Mouse (Mus musculus): ENCODE measurements around the gene Fignl2.

Fignl2 gene

DNA sequence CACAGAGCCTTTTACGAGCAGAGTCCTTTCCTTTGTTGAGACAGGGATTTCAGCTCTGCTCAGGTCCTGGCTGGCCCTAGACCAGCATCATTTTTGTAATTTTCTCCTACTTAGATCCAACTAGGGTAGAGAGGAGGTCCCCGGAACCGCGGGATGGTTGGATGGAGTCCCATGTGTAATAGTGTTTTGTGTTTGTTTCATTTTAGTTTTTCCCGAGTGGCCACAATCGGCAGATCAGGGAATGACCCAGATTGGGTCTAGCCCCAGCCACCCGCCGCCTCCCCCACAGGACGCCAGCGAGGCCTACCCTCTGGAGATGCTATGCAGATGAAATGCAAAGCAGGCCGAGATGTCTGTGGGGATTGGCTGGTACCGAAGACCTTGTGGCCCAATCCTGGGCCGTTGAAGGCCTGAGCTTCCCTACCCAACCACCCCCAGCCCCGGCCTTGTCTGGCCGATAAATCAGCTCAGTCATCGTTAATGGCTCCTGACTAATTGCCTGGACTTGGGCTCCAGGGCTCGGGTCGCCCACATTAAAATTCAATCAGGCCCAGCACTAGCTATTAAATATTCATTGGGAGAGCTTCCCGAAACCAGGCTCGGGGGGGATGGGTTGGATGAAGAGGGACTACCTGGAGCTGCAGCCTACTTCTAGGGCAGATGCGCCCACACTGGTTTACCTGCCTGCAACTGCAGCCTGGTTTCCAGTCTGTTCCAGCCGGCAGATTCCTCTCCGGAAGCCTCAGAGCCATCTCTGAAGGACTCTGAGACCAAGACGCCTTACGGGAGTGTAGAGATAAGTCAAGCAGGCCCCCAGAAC, 14.7 kb upstream of the Fignl2 start:
- peak; percentile 21 for DNase-seq

- no peak for DNase-seq
These were observed 13.9 kb upstream of the Fignl2 start for GRCm38 (mm10) chr15:101092121-101092828.

DNA sequence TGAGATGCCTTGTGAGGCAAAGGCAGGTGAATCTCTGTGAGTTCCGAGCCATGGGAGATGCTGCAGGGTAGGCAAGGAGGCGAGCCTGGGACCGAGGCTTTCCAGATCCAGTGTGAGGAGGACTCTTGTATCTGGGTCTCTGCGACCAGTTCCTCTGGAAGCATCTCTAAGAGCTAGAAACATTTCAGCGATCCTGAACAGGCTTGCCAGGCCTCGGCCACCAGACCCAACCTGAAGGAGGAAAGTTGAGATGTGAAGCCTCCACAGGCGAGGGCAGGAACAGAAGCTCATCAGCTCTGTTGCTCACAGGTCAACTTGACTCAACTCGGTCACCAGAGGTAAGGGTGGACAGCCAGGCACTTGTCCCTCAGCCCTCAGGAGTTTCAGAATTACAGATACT, 13.2 kb upstream of the Fignl2 start:
- no peak for DNase-seq

DNA sequence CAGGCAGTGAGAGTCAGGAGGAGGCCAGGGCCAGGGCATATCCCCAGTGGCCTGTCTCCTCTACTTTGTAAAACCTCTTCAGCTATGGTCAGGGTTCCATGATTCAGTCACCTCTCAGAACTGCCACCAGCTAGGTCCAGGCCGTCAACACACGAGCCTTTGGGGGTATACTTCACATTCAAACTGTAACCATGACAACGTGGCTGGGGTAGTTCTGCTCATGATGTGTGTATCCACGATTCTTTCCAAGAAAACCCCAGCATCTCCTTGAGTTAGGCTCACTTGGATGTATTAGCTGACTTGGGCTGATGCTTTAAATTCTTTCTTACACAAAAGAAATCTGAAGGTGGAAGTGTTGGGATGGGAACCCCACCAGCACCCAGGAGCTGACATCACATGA, 9.9 kb upstream of the Fignl2 start:
- no peak for DNase-seq

- DNase-seq, result no peak
These were observed 8.6 kb upstream of the Fignl2 start for GRCm38 (mm10) chr15:101086956-101087355.

DNA sequence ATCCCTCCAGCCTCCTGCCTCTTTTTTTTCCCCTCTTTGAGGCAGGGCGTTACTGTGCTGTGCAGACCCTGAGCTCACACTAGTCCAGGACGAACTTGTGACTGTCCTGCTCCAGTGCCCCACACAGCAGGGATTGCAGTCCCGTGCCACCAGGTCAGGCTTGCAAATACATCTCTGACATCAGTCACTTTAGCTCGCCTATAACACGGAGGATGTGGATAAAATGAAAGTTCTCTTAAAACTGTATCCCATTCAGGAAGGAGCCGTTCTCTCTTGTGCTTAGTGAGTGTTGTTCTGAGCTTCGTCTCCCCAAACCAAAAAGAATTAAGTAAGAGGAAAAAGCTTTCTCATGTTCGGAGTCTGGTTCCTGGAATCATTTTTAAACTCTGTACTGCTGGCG, 8.1 kb upstream of the Fignl2 start:
- no peak for DNase-seq

DNA sequence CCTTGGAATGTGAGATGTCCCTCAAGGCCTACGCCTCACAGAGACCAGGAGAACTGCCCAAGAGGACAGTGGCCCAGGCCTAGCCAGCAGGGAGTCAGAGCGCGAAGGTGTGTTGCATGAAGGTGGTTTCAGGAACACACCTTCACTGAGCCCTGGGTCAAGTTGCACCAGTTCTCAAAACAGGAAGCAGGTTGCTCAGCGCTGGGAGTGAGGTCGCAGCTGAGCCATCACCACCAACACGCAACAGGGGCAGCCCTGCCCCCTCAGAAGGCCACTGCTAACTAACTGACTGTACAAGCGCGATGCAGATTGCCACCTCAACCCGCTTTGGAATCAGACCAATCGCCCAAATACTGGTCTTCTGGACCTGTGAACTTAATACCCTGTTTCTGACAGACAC, 6.1 kb upstream of the Fignl2 start:
- no peak for DNase-seq

GRCm38 (mm10) chr15:101082236-101082635, 3.9 kb upstream of the Fignl2 start:
- no peak for DNase-seq

- DNase-seq, result no peak
These were observed 2.7 kb upstream of the Fignl2 start for GRCm38 (mm10) chr15:101081035-101081548.

GRCm38 (mm10) chr15:101080031-101080520, 1.7 kb upstream of the Fignl2 start:
- no peak for DNase-seq

DNA sequence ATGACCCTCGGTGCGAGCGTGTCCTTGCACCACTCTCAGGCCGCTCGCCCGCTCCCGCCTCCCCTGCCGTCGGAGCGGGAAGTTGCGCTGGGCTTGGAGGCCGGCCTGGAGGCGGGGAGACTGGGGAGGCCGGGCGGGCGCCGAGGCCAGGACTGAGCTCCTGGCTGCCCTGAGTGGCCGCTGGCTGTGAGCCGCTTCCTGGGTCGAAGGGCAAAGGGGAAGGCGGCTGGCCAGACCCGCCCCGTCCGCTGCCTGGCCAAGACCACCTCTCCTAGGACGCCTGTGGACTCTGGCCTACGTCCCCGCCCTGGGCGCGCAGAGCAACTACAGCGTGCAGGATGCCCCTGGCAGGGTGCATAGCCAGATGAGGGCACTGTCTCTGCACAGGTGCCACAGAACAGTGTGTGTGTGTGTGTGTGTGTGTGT, 377 bp upstream of the Fignl2 start:
- peak; percentile 73 for DNase-seq

GRCm38 (mm10) chr15:101077001-101077812, 1.2 kb downstream of the Fignl2 start:
- DNase-seq, result no peak

DNA sequence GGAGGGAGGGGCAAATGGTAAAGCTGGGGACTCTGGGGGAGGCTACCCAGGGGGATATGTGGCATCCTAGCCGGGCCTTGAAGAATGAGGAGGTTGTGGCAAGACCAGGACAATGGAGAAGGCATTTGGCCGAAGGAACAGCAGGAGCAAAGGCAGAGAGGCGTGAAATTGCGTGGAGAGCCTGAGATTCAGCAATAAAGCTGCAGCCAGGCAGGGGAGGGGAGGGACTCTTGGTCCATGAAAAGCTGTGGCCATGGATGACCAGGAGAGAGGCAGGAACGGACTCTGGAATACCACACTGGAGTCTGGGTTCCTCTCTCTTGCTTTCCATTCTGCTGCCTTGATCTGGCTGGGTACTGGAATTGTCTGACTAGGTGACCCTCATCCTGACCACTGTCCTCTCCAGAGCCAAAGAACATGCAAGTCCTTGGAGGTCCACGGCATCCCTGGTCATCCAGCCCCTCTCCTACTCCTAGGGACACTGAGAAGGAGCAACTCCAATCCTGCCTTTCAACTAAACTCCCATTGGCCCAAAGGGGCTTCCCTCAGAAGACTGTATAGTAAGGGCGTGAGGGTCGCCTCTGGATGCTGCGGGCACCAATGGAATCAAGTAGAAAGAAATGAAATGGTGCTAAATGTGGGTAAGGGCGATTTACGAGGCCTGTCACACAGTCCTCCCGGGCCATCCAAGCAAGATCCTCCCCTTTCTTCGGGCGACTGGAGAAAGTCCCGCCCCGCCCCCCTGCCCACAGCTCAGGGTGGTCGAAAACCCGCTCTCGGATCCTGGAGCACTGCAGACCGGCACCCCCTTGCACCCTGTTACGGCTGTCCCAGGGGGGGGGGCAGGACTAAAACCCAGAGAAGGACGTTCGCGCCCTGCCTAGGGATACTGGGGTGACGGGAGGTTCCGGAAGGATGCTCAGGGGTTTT, 2.0 kb downstream of the Fignl2 start:
- no peak for DNase-seq

DNA sequence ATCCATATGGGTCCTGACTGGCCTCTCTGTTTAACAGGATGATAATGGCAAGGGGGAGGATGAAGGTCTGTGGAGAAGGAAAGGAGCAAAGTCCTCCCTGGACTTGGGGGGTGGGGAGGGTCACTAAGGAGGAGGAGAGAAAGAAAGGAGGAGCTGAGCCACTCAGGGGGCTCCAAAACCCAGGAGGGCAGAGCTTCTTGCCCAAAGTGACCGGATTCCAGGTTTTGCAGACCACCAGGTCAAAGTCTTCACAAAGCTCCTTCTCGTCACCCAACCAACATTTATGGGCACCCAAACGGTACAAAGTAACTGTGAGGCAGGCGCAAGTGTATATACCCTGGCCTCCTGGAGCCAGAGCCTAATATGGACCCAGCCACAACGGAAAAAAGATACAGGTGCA, 2.7 kb downstream of the Fignl2 start:
- no peak for DNase-seq

DNA sequence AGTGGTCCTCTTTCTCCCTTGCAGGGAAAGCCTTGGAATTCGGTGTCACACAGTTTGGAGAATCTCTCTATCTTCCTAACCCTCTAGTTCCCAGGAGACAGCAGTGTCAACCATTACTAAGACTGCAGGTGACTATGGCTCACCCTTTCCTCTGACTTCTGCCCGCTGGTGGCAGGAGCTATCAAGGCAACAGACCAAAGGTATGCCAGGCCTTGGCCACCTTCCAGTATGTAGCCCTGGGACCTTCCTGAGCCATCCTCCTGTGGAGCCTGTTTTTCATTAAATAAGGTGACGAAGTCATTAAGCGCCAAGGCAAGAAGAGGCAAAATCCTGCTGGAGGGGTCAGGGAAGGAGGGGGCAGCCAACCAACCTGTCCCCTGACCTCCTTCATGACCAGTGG, 3.2 kb downstream of the Fignl2 start:
- DNase-seq, result no peak

- no peak for DNase-seq
These were observed 4.3 kb downstream of the Fignl2 start for GRCm38 (mm10) chr15:101074067-101074466.

- DNase-seq, result no peak
These were observed 5.6 kb downstream of the Fignl2 start for GRCm38 (mm10) chr15:101072736-101073135.

DNA sequence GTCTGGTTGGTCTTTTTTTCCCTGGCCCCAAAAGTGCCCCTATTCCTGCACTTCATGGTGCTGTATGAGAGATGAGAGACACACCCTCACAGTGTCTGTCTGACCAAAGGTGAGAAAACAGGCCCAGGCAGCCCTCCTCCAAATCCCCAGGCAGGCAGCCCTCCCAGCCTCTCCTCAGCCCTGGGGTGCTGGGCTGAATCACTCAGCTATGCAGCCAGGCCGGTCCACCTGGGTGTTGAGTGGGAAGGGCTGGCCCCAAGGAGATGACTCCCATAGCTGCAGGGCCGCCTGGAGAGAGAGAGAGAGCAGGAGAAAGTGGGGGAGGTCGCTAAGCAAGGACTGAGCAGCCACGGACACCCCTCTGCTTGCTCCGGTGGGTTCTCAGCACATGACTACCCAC, 7.6 kb downstream of the Fignl2 start:
- DNase-seq, result no peak

- DNase-seq, result no peak
These were observed 8.7 kb downstream of the Fignl2 start for GRCm38 (mm10) chr15:101069641-101070190.

DNA sequence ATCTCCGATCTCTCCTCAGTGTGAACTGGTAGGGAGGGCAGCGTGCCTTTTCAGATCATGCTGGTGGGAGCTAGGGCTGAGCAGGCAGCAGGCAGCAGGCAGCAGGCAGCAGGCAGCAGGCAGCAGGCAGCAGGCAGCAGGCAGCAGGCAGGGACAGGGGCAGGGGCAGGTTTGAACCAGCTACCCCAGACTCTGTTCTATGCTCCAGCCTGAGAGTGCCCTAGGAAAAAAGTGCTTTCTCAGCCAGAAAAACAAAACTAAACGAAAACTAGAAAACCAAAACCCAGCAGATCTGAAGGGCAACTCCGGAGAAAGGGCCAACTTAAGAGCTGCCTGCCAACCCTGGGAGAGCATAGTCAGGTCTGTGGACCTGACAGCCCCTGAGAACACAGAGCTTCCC, 9.7 kb downstream of the Fignl2 start:
- DNase-seq, result no peak

DNA sequence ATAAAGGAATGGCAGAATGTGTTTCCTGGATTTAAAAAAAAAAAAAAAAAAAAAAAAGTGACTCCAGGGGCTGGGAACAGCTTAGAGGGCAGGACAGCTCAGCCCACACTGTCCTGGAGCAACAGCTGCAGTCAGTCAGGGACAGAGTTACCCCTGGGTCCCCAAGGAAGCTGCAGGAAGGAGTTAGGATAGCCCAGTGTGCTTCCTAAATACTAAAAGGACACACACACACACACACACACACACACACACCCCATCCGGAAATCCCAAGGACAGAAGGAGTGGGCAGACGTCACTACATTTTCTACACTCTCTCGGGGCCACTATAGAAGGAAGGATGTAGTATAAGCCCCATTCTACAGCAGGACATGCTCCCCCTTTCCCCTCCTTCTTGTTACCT, 10.3 kb downstream of the Fignl2 start:
- DNase-seq, result no peak
